Mouse (Mus musculus): ENCODE data around the gene Gm21970. TPM values are rescaled to one million over a fixed set of nuclear protein-coding genes. Genes with fewer than 3 reads are reported as not detected.

The Gm21970 gene
- polyA plus RNA-seq, 1 experiment from 2014 or later = not detected

- H3K4me1 ChIP-seq (ENCODE audit: insufficient read depth, low read depth, low read length) = peaks cover 19% of the 10 kb centered on the region
- H3K4me2 ChIP-seq (replicated peaks; ENCODE audit: low read depth, low read length) = no peak overlapping the region
- DNase-seq (ENCODE audit: low spot score) = no peak
- no peak for ATAC-seq
- no peaks in the 10 kb centered on the region for H3K9me3 ChIP-seq (ENCODE audit: low read length)
- H3K27ac ChIP-seq (ENCODE audit: low read length) = no peak overlapping the region
- no peak overlapping the region for H3K9ac ChIP-seq (replicated peaks; ENCODE audit: low read depth)
- WGBS = 85% methylated on average over 9 of the region's 9 CpGs
- H3K36me3 ChIP-seq (ENCODE audit: insufficient read depth, low read length) = no peaks in the 10 kb centered on the region
- no peak overlapping the region for H3K4me3 ChIP-seq (ENCODE audit: low read depth, low read length)
- TF ChIP-seq CTCF (IDR thresholded peaks at IDR 0.05) (no peak), EP300 (IDR thresholded peaks at IDR 0.05) (no peak)
- no peaks in the 10 kb centered on the region for H3K27me3 ChIP-seq (replicated peaks; ENCODE audit: insufficient read depth, low read length)
Observed at GRCm38 (mm10) chr16:91382261-91382790, 9.2 kb upstream of the Gm21970 start.

- peak; percentile 57 for TF ChIP-seq EP300 (IDR thresholded peaks at IDR 0.05)
- TF ChIP-seq CTCF (IDR thresholded peaks at IDR 0.05) = no peak
- no peaks in the 10 kb centered on the region for H3K27me3 ChIP-seq (replicated peaks; ENCODE audit: insufficient read depth, low read length)
- H3K27ac ChIP-seq (ENCODE audit: low read length) = no peak overlapping the region
- ATAC-seq (0 out of 2 replicates have a peak, but pooled peaks have one; percentile 12), DNase-seq (ENCODE audit: low spot score) (no peak)
- H3K4me3 ChIP-seq (ENCODE audit: low read depth, low read length) = no peak overlapping the region
- no peaks in the 10 kb centered on the region for H3K9me3 ChIP-seq (ENCODE audit: low read length)
- WGBS = 62% methylated on average over 4 of the region's 4 CpGs
- peaks cover 3% of the 10 kb centered on the region for H3K4me1 ChIP-seq (ENCODE audit: insufficient read depth, low read depth, low read length)
- no peak overlapping the region for H3K9ac ChIP-seq (replicated peaks; ENCODE audit: low read depth)
- H3K36me3 ChIP-seq (ENCODE audit: insufficient read depth, low read length) = 0 out of 2 replicates have a peak, but pooled peaks cover 11% of the 10 kb centered on the region
- no peak overlapping the region for H3K4me2 ChIP-seq (replicated peaks; ENCODE audit: low read depth, low read length)
Observed at GRCm38 (mm10) chr16:91384221-91384620, 7.3 kb upstream of the Gm21970 start.

GRCm38 (mm10) chr16:91385621-91386020 is 5.9 kb upstream of the Gm21970 start:
- ATAC-seq (peak; percentile 88), DNase-seq (ENCODE audit: low spot score) (peak; percentile 85)
- Histone ChIP-seq H3K4me1 (ENCODE audit: insufficient read depth, low read depth, low read length) (no peaks in the 10 kb centered on the region; the same call in none of the 2 replicates), H3K27me3 (replicated peaks; ENCODE audit: insufficient read depth, low read length) (no peaks in the 10 kb centered on the region), H3K9me3 (ENCODE audit: low read length) (no peaks in the 10 kb centered on the region), H3K27ac (ENCODE audit: low read length) (peak overlapping the region; percentile 74), H3K4me3 (ENCODE audit: low read depth, low read length) (no peak overlapping the region), H3K4me2 (replicated peaks; ENCODE audit: low read depth, low read length) (no peak overlapping the region), H3K9ac (replicated peaks; ENCODE audit: low read depth) (no peak overlapping the region), H3K36me3 (ENCODE audit: insufficient read depth, low read length) (0 out of 2 replicates have a peak, but pooled peaks cover 15% of the 10 kb centered on the region)
- TF ChIP-seq EP300 (IDR thresholded peaks at IDR 0.05) = peak; percentile 67
- peak; percentile 45 for TF ChIP-seq CTCF (IDR thresholded peaks at IDR 0.05)
- WGBS = 27% methylated on average over 10 of the region's 10 CpGs

- TF ChIP-seq EP300 (IDR thresholded peaks at IDR 0.05) (no peak), CTCF (IDR thresholded peaks at IDR 0.05) (no peak)
- Histone ChIP-seq H3K9me3 (ENCODE audit: low read length) (no peaks in the 10 kb centered on the region), H3K27me3 (replicated peaks; ENCODE audit: insufficient read depth, low read length) (no peaks in the 10 kb centered on the region), H3K4me1 (ENCODE audit: insufficient read depth, low read depth, low read length) (no peaks in the 10 kb centered on the region; the same call in none of the 2 replicates), H3K9ac (replicated peaks; ENCODE audit: low read depth) (no peak overlapping the region), H3K4me2 (replicated peaks; ENCODE audit: low read depth, low read length) (no peak overlapping the region), H3K27ac (ENCODE audit: low read length) (0 out of 2 replicates have a peak overlapping the region, but pooled peaks have one; percentile 74), H3K36me3 (ENCODE audit: insufficient read depth, low read length) (0 out of 2 replicates have a peak, but pooled peaks cover 15% of the 10 kb centered on the region), H3K4me3 (ENCODE audit: low read depth, low read length) (no peak overlapping the region)
- WGBS = 85% methylated on average over 10 of the region's 10 CpGs
- ATAC-seq = no peak
- DNase-seq (ENCODE audit: low spot score) = no peak
Observed at GRCm38 (mm10) chr16:91386419-91387120, 5.0 kb upstream of the Gm21970 start.

- no peaks in the 10 kb centered on the region for H3K27me3 ChIP-seq (replicated peaks; ENCODE audit: insufficient read depth, low read length)
- no peak overlapping the region for H3K27ac ChIP-seq (ENCODE audit: low read length)
- TF ChIP-seq CTCF (IDR thresholded peaks at IDR 0.05) (no peak), EP300 (IDR thresholded peaks at IDR 0.05) (no peak)
- H3K4me2 ChIP-seq (replicated peaks; ENCODE audit: low read depth, low read length) = no peak overlapping the region
- H3K9me3 ChIP-seq (ENCODE audit: low read length) = no peaks in the 10 kb centered on the region
- peaks cover 19% of the 10 kb centered on the region; the same call in 1 of the 2 replicates for H3K36me3 ChIP-seq (ENCODE audit: insufficient read depth, low read length)
- ATAC-seq (no peak), DNase-seq (ENCODE audit: low spot score) (no peak)
- WGBS = 88% methylated on average over 3 of the region's 3 CpGs
- H3K4me3 ChIP-seq (ENCODE audit: low read depth, low read length) = no peak overlapping the region
- H3K9ac ChIP-seq (replicated peaks; ENCODE audit: low read depth) = no peak overlapping the region
- H3K4me1 ChIP-seq (ENCODE audit: insufficient read depth, low read depth, low read length) = no peaks in the 10 kb centered on the region; the same call in none of the 2 replicates
Observed at GRCm38 (mm10) chr16:91387121-91387486, 4.4 kb upstream of the Gm21970 start.

GRCm38 (mm10) chr16:91390100-91390499 is 1.4 kb upstream of the Gm21970 start:
- H3K9me3 ChIP-seq (ENCODE audit: low read length) = no peaks in the 10 kb centered on the region
- H3K4me2 ChIP-seq (replicated peaks; ENCODE audit: low read depth, low read length) = no peak overlapping the region
- 90% methylated on average over 4 of the region's 4 CpGs for WGBS
- H3K36me3 ChIP-seq (ENCODE audit: insufficient read depth, low read length) = peaks cover 37% of the 10 kb centered on the region
- H3K27me3 ChIP-seq (replicated peaks; ENCODE audit: insufficient read depth, low read length) = no peaks in the 10 kb centered on the region
- no peaks in the 10 kb centered on the region for H3K4me1 ChIP-seq (ENCODE audit: insufficient read depth, low read depth, low read length)
- no peak overlapping the region for H3K27ac ChIP-seq (ENCODE audit: low read length)
- ATAC-seq (no peak), DNase-seq (ENCODE audit: low spot score) (no peak)
- H3K9ac ChIP-seq (replicated peaks; ENCODE audit: low read depth) = no peak overlapping the region
- H3K4me3 ChIP-seq (ENCODE audit: low read depth, low read length) = no peak overlapping the region
- no peak for TF ChIP-seq EP300 (IDR thresholded peaks at IDR 0.05)
- peak; percentile 68 for TF ChIP-seq CTCF (IDR thresholded peaks at IDR 0.05)

Data from lung, postnatal 0 days (tissue).